Mouse (Mus musculus): ENCODE data around the gene Cuta.

- TF ChIP-seq POLR2AphosphoS2 (IDR thresholded peaks at IDR 0.05; ENCODE audit: insufficient read length, low read depth): no peak
- peak; percentile 32 for TF ChIP-seq POLR2A (IDR thresholded peaks at IDR 0.05; ENCODE audit: insufficient read length, low read depth)
- TF ChIP-seq MYOG (IDR thresholded peaks at IDR 0.05; ENCODE audit: control insufficient read depth in 1 of 3, insufficient read depth in 1 of 3, insufficient read length in 2 of 3, low read depth in 2 of 3): peak; percentile 17 to 88 (median 74)
- no peak for TF ChIP-seq TCF12 (IDR thresholded peaks at IDR 0.05; ENCODE audit: insufficient read depth, poor library complexity, severe bottlenecking)
- TF ChIP-seq MAX (IDR thresholded peaks at IDR 0.05; ENCODE audit: low read depth): peak; percentile 90
- TF ChIP-seq USF1 (IDR thresholded peaks at IDR 0.05; ENCODE audit: low read depth): peak; percentile 96
- TF ChIP-seq E2F4 (IDR thresholded peaks at IDR 0.05; ENCODE audit: insufficient read depth): no peak
- TF ChIP-seq CEBPB (IDR thresholded peaks at IDR 0.05; ENCODE audit: insufficient read depth, poor library complexity, severe bottlenecking): no peak
- peak in 2 of 3 experiments; percentile 50 to 75 for TF ChIP-seq MYOD1 (IDR thresholded peaks at IDR 0.05; ENCODE audit: control insufficient read depth in 1 of 3, insufficient read length in 2 of 3, low read depth in 2 of 3)
- TF ChIP-seq SRF (IDR thresholded peaks at IDR 0.05; ENCODE audit: control insufficient read depth, insufficient read length, low read depth): no peak
- TF ChIP-seq TCF3 (IDR thresholded peaks at IDR 0.05; ENCODE audit: insufficient read length, low read depth): no peak
Measured at GRCm38 (mm10) chr17:26886047-26886749, 53.2 kb downstream of the Cuta start.
